Mouse (Mus musculus): ENCODE data around the gene Clpx.

Gene Clpx

GRCm38 (mm10) chr9:65346476-65347111 lies 52.5 kb downstream of the Clpx start:
- peak; percentile 22 for DNase-seq (ENCODE audit: low read depth)

GRCm38 (mm10) chr9:65347112-65347850 lies 53.2 kb downstream of the Clpx start:
- peak; percentile 20 for DNase-seq (ENCODE audit: low read depth)

- DNase-seq (ENCODE audit: low read depth): no peak
Observed at GRCm38 (mm10) chr9:65353251-65353650, 59.2 kb downstream of the Clpx start.

- DNase-seq (ENCODE audit: low read depth): no peak
Observed at GRCm38 (mm10) chr9:65356561-65356960, 62.5 kb downstream of the Clpx start.

GRCm38 (mm10) chr9:65356971-65357370 lies 62.9 kb downstream of the Clpx start:
- no peak for DNase-seq (ENCODE audit: low read depth)

GRCm38 (mm10) chr9:65358956-65359480 lies 65.0 kb downstream of the Clpx start:
- no peak for DNase-seq (ENCODE audit: low read depth)

- DNase-seq (ENCODE audit: low read depth): no peak
Observed at GRCm38 (mm10) chr9:65360641-65361448, 66.8 kb downstream of the Clpx start, which contains the start of gene Ubap1l. Ubap1l (plus strand) TSS chr9:65361041.

- no peak for DNase-seq (ENCODE audit: low read depth)
Observed at GRCm38 (mm10) chr9:65363684-65364083, 69.6 kb downstream of the Clpx start.

GRCm38 (mm10) chr9:65365721-65366120 lies 71.7 kb downstream of the Clpx start:
- DNase-seq (ENCODE audit: low read depth): no peak

- DNase-seq (ENCODE audit: low read depth): no peak
Observed at GRCm38 (mm10) chr9:65371756-65372155, 77.7 kb downstream of the Clpx start.

GRCm38 (mm10) chr9:65372449-65372848 lies 78.4 kb downstream of the Clpx start:
- DNase-seq (ENCODE audit: low read depth): peak; percentile 30

- no peak for DNase-seq (ENCODE audit: low read depth)
Observed at GRCm38 (mm10) chr9:65374468-65375162, 80.6 kb downstream of the Clpx start.

GRCm38 (mm10) chr9:65375163-65375934 lies 81.3 kb downstream of the Clpx start:
- no peak for DNase-seq (ENCODE audit: low read depth)

Data from c-Kit-positive CD71-negative TER-119-negative erythroid progenitor cells, embryonic 14.5 days (primary cell).